Mouse (Mus musculus) brain, embryonic 14.5 days (tissue): Measurements from ENCODE around the gene Xpnpep1. TPM values are rescaled to one million over a fixed set of nuclear protein-coding genes. Genes with fewer than 3 reads are reported as not detected.

Experiments
- DNase-seq: peaks from one replicate; pipeline ENCODE4 v3.0.0-alpha.2; 2011; ENCODE audit warnings: low read depth
- CTCF ChIP-seq: fragments of 200-500 bp; IDR thresholded peaks from 2 replicates; pipeline ENCODE4 v1.5.1; 2012; ENCODE audit warnings: inconsistent platforms, mild to moderate bottlenecking, moderate library complexity, borderline replicate concordance; ENCODE audit not compliant: insufficient read depth, insufficient read length; ENCODE audit errors: extremely low read depth
- POLR2A ChIP-seq: fragments of 200-500 bp; IDR thresholded peaks from 2 replicates; pipeline ENCODE4 v1.6.1; 2012; ENCODE audit warnings: mild to moderate bottlenecking, inconsistent platforms, borderline replicate concordance; ENCODE audit not compliant: poor library complexity, insufficient read depth, insufficient read length, severe bottlenecking; ENCODE audit errors: extremely low read depth
- polyA plus RNA-seq: library from polyadenylated mRNA; depleted of rRNA; stranded (reverse); fragments of >200 nt; gene quantifications from 2 replicates; pipeline ENCODE4 v1.2.3, GENCODE M21; 2012

Xpnpep1 gene
- polyA plus RNA-seq, 1 experiment, result 88.4 TPM

GRCm38 (mm10) chr19:53077278-53077677, 37.3 kb upstream of the Xpnpep1 start:
- DNase-seq, result no peak
- TF ChIP-seq POLR2A (no peak), CTCF (no peak)

DNA sequence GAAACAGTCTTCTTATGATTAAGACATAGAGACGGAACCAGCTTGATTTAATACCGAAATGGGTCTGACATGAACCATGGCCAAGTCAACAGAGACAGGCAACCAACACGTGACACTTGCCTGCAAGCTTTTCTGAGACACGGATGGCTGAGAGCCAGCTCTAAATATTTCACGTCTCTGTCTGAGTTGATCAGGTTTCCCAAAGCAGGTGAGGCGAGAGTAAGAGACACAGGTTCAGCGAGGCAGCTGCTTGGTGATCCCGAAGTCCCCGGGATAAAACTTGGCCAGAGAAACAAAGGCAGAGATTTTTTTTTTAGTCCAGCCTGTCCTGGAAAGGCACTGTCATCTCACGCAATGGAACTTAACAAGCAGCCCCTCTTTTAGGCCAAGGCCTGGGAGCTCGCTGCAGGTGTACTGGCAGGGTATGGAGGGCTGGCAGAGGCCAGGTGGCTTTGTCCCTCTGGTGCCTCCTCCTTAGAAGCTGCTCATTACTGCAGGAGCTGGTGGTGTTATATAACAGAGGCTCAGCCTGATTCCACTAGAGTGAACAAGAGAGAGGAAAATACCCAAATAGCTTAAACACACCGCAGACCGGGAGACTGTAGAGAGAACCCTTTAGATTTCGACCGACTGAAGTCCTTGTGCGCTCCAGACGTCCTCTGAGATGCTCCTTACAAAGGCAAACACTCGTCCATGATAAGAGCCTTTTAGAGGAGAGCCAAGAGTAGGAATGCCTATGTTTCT, 36.4 kb upstream of the Xpnpep1 start:
- no peak for DNase-seq
- no peak for TF ChIP-seq CTCF
- no peak for TF ChIP-seq POLR2A

- no peak for DNase-seq
- TF ChIP-seq CTCF (no peak), POLR2A (no peak)
Observed at GRCm38 (mm10) chr19:53075896-53076237, 35.9 kb upstream of the Xpnpep1 start.

- no peak for DNase-seq
Observed at GRCm38 (mm10) chr19:53074899-53075722, 35.1 kb upstream of the Xpnpep1 start.

DNA sequence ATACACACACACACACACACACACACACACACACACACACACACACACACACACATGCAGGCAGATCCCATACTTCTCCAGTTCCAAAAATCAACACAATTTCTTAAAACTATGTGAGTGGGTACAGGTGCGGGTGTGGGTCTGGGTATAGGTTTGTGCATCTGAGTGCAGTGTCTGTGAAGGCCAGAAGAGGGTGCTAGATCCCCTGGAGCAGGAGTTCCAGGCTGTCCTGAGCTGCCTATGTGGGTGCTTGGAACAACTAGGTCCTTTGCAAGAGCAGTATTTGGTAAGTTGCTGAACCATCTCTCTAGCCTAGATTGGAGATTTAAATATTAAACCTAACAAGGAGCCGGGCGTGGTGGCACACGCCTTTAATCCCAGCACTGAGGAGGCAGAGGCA, 33.5 kb upstream of the Xpnpep1 start:
- TF ChIP-seq POLR2A (no peak), CTCF (no peak)
- DNase-seq, result no peak

More at GRCm38 (mm10) chr19:53074899-53075722, 35.1 kb upstream of the Xpnpep1 start:
- TF ChIP-seq CTCF (no peak), POLR2A (no peak)

- TF ChIP-seq CTCF, result no peak
- TF ChIP-seq POLR2A, result no peak
- DNase-seq, result no peak
Observed at GRCm38 (mm10) chr19:53072406-53072805, 32.4 kb upstream of the Xpnpep1 start.

- TF ChIP-seq POLR2A (no peak), CTCF (no peak)
- DNase-seq, result no peak
Observed at GRCm38 (mm10) chr19:53071651-53072050, 31.6 kb upstream of the Xpnpep1 start.

GRCm38 (mm10) chr19:53070870-53071269, 30.9 kb upstream of the Xpnpep1 start:
- no peak for DNase-seq
- TF ChIP-seq CTCF (no peak), POLR2A (no peak)

DNA sequence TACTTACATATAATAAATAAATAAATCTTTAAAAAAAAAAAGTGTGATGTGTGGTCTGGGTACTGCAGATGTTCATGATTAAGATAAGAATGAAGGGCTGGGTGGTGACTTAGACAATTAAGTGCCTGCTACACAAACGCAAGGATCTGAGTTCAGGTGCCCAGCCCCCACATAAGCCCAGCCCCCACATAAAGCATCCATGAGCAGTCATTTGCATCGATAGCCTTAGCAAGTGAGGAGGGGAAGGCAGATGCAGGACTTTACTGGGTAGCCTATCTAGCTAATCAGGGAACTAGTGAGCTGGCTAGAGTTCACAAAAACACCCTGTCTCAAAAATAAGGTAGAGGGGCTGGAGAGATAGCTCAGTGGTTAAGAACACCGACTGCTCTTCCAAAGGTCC, 29.4 kb upstream of the Xpnpep1 start:
- no peak for TF ChIP-seq POLR2A
- no peak for TF ChIP-seq CTCF

DNA sequence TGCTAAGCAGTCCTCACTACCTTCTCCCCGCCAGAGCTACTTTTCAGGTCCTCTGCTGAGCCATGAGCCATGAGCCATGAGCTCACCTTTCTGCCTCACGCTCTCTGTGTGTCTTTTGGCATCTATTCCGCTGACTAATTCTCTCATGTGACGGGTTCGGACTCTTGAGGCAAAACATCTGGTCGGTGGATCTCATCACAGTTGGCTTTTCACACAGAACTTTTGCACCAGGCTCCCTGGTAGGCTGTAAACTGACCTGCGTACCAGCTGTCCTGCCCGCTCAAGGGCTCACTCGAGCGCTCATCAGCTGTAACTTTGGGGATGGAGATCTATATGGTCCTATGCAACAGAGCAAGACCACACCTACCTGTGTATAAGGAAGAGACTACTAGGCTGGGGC, 26.9 kb upstream of the Xpnpep1 start:
- TF ChIP-seq POLR2A, result no peak
- DNase-seq, result no peak

More for the DNA sequence above, 29.4 kb upstream of the Xpnpep1 start:
- DNase-seq, result no peak

GRCm38 (mm10) chr19:53066531-53066930, 26.5 kb upstream of the Xpnpep1 start:
- TF ChIP-seq POLR2A (no peak), CTCF (no peak)
- DNase-seq, result no peak

- no peak for TF ChIP-seq POLR2A
- DNase-seq, result no peak
Observed at GRCm38 (mm10) chr19:53064972-53065361, 25.0 kb upstream of the Xpnpep1 start.
